Mouse (Mus musculus) brain, embryonic 14.5 days (tissue): ENCODE measurements around the gene Tsc22d1. TPM values are rescaled to one million over a fixed set of nuclear protein-coding genes. Genes with fewer than 3 reads are reported as not detected.

Experiments used
- DNase-seq: peaks from one replicate; pipeline ENCODE4 v3.0.0-alpha.2; 2011; ENCODE audit warnings: low read depth
- CTCF ChIP-seq: fragments of 200-500 bp; IDR thresholded peaks from 2 replicates; pipeline ENCODE4 v1.5.1; 2012; ENCODE audit warnings: inconsistent platforms, mild to moderate bottlenecking, moderate library complexity, borderline replicate concordance; ENCODE audit not compliant: insufficient read depth, insufficient read length; ENCODE audit errors: extremely low read depth
- POLR2A ChIP-seq: fragments of 200-500 bp; IDR thresholded peaks from 2 replicates; pipeline ENCODE4 v1.6.1; 2012; ENCODE audit warnings: mild to moderate bottlenecking, inconsistent platforms, borderline replicate concordance; ENCODE audit not compliant: poor library complexity, insufficient read depth, insufficient read length, severe bottlenecking; ENCODE audit errors: extremely low read depth
- polyA plus RNA-seq: library from polyadenylated mRNA; depleted of rRNA; stranded (reverse); fragments of >200 nt; gene quantifications from 2 replicates; pipeline ENCODE4 v1.2.3, GENCODE M21; 2012; rRNA removed

Gene Tsc22d1
- polyA plus RNA-seq, 1 experiment = 563 TPM

GRCm38 (mm10) chr14:76556031-76556851 lies 141.5 kb downstream of the Tsc22d1 start:
- peak; percentile 78 for DNase-seq
- TF ChIP-seq POLR2A (0 out of 2 replicates have a peak, but pooled peaks have one; percentile 27), CTCF (no peak)

- DNase-seq = no peak
Measured at GRCm38 (mm10) chr14:76556852-76557208, 142.1 kb downstream of the Tsc22d1 start, which contains the start of gene Serp2. Serp2 (minus strand) TSS chr14:76556889.

More at GRCm38 (mm10) chr14:76556852-76557208, 142.1 kb downstream of the Tsc22d1 start, which contains the start of gene Serp2:
- TF ChIP-seq POLR2A (no peak), CTCF (no peak)

Other genes with a start within 250 kb of the Tsc22d1 start
- 115 and 121 TPM in 2 replicates for gene Serp2, start 141.9 kb downstream of the Tsc22d1 start, polyA plus RNA-seq